Mouse (Mus musculus): Measurements from ENCODE around the gene Kazald1. TPM values are rescaled to one million over a fixed set of nuclear protein-coding genes. Genes with fewer than 3 reads are reported as not detected.

Gene Kazald1
- polyA plus RNA-seq, 1 experiment: 6.1 TPM

DNA sequence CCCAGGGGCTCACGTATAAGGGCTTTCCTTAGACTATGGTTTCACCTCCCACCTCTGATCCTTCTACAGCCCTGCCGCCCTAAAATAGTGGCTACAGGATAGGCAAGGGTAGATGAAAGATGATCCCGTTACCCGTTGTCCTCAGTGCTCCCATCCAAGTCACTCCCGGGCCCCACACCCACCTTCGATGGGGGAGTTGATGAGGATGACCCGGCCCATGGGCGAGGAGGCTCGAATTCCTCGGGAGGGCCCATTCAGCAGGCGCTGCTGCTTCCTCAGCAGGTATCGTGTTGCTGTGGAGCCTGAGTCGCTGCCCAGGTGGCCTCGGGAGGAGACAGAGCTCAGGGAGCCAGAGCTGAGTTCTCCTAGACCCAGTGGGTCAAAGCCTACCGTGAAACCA is 29.8 kb upstream of the Kazald1 start:
- Histone ChIP-seq H3K27ac (ENCODE audit: control insufficient read depth, insufficient read depth, low read depth, low read length) (no peak overlapping the region), H3K4me1 (ENCODE audit: control insufficient read depth, insufficient read depth, low read length) (peaks cover 27% of the 10 kb centered on the region), H3K36me3 (ENCODE audit: control insufficient read depth, insufficient read depth, low read length) (no peaks in the 10 kb centered on the region), H3K4me3 (ENCODE audit: control insufficient read depth, low read depth, low read length) (no peak overlapping the region), H3K27me3 (ENCODE audit: control insufficient read depth, insufficient read depth, low read length) (no peaks in the 10 kb centered on the region)
- no peak for TF ChIP-seq POLR2A (IDR thresholded peaks at IDR 0.05; ENCODE audit: control insufficient read depth, low read depth, low read length)
- TF ChIP-seq CTCF (IDR thresholded peaks at IDR 0.05; ENCODE audit: control insufficient read depth, insufficient read depth, insufficient replicate concordance, low read depth, low read length): no peak

DNA sequence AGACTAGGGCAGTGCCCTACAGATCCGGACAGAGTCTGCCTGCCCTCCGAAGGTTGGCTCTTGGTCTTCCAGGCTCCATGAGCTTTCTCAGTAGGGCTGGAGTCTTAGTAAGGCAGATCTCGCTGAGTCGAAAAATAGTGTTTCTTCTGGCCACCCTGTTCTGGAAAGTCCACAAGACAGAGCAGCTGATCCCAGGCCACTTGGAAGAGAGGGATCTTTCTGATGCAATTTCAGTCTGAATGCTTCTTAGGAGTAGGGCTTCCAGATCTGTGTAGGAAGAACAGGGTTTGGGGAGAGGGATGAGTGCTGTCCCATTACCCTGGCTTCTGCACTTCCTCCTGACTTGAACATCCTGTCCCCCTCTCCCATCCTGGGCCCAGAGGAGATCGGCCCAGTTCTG is 29.4 kb upstream of the Kazald1 start, which contains the start of gene Pdzd7:
Pdzd7 (minus strand) TSS at position 67 of the 400 bp plus-strand sequence.
- Histone ChIP-seq H3K4me3 (ENCODE audit: control insufficient read depth, low read depth, low read length) (peak within 1 kb of the TSS; percentile 79), H3K4me1 (ENCODE audit: control insufficient read depth, insufficient read depth, low read length) (peaks cover 24% of the 10 kb centered on the region), H3K27ac (ENCODE audit: control insufficient read depth, insufficient read depth, low read depth, low read length) (no peak within 1 kb of the TSS), H3K36me3 (ENCODE audit: control insufficient read depth, insufficient read depth, low read length) (no peaks in the 10 kb centered on the region), H3K27me3 (ENCODE audit: control insufficient read depth, insufficient read depth, low read length) (no peaks in the 10 kb centered on the region)
- TF ChIP-seq POLR2A (IDR thresholded peaks at IDR 0.05; ENCODE audit: control insufficient read depth, low read depth, low read length) (no peak), CTCF (IDR thresholded peaks at IDR 0.05; ENCODE audit: control insufficient read depth, insufficient read depth, insufficient replicate concordance, low read depth, low read length) (no peak)

DNA sequence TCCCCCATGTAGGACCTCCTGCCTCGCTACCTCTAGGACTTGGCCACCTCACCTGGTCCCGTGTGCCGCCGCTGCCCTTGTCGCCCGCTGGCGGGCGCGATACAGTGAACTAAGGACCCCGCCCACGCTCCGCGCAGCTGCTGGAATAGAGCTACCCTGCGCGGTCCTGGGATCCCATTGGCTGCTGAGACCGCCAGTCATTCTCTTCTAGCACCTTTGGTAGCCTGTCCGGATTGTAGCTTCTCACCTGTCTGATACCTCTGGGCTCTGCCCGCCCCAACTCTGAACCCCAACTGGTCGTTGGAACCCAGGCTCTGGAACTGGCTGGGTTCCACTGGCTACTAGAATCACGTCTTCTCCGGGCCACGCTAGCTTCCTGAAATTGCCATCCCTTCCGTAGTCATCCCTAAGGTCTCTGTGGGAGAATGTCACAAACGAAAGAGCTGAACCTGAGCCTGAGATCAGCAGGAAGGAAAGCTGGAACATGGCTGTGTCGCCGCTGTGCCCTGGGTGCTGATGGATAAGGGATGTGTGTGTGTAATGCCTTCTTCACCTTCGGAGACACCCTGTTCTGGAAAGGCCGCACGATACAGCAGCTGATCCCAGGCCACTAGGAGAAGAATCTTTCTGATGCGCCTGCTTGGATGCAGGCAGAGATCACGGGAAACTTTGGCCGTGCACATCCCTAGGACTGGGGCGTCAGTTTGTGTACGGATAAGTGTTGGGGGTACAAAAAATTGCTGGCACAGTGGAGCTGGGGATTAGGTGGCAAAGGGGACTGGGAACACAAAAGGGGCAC is 28.3 kb upstream of the Kazald1 start:
- peak overlapping the region; percentile 32; the same call in 1 of the 2 replicates for H3K27ac ChIP-seq (ENCODE audit: control insufficient read depth, insufficient read depth, low read depth, low read length)
- H3K4me1 ChIP-seq (ENCODE audit: control insufficient read depth, insufficient read depth, low read length): peaks cover 24% of the 10 kb centered on the region
- peak overlapping the region; percentile 79 for H3K4me3 ChIP-seq (ENCODE audit: control insufficient read depth, low read depth, low read length)
- H3K36me3 ChIP-seq (ENCODE audit: control insufficient read depth, insufficient read depth, low read length): no peaks in the 10 kb centered on the region
- no peaks in the 10 kb centered on the region for H3K27me3 ChIP-seq (ENCODE audit: control insufficient read depth, insufficient read depth, low read length)
- TF ChIP-seq POLR2A (IDR thresholded peaks at IDR 0.05; ENCODE audit: control insufficient read depth, low read depth, low read length) (no peak), CTCF (IDR thresholded peaks at IDR 0.05; ENCODE audit: control insufficient read depth, insufficient read depth, insufficient replicate concordance, low read depth, low read length) (0 out of 2 replicates have a peak, but pooled peaks have one; percentile 13)

DNA sequence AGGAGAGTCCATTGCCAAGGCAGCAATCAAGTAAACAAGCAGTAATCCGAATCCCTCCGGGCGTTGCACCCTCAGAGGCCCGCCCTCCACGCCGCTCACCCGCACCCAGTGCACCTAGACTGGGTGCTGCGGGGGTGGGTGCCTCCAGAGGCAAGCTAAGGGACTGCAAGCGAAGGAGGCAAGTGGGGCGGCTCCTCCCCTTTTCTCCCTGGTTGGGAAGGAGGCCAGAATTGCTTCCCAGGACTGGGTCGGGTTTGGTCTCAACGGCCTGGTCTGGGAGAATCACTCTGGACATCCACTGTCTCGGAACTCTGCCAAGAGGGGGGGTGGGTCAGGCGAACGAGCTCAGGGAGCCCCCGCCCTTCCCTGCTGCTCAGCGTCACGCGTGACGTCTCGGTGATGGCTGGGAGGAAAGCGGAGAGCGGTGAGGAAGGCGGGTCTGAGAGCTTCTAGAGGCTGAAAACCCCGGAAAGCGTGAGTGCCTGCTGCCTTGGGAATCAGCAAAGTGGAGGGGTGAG is 27.6 kb upstream of the Kazald1 start, which contains the start of gene Sfxn3:
Sfxn3 (plus strand) TSS at position 87 of the 518 bp plus-strand sequence.
- TF ChIP-seq CTCF (IDR thresholded peaks at IDR 0.05; ENCODE audit: control insufficient read depth, insufficient read depth, insufficient replicate concordance, low read depth, low read length) (peak; percentile 39; the same call in 1 of the 2 replicates), POLR2A (IDR thresholded peaks at IDR 0.05; ENCODE audit: control insufficient read depth, low read depth, low read length) (peak; percentile 51; the same call in 1 of the 2 replicates)

DNA sequence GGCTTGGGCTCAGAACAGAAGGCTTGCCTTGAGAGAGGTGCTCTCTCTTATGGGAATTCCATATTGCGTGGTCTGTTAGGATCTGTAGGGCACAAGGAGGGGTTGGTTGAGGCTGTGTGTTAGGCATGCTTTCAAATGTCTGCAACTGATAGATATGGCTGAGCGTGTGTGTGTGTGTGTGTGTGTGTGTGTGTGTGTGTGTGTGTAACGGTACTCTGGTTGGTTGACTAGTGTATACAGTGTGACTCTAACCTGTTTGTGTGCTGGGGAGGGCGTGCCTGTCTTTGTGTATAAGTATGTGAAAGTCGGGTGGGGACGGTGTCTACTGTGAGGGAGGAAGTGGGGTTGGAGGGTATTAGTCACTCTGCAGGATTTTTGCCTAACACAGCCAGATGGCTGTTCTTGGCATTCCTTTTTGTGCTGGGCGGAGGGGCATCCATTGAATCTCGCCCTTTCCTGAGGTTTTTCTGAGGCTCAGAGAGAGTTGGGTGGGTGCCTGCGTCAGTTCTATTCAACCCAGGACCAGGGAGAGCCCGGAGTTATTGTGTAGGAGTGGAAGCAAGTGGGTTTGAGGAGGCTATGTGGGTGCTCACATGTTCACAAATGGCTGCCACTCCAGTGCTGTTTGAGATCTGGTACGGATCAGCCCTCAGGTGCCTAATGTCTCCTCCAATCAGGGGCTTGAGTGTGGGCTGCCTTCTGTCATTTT is 27.0 kb upstream of the Kazald1 start:
- H3K4me1 ChIP-seq (ENCODE audit: control insufficient read depth, insufficient read depth, low read length): peaks cover 24% of the 10 kb centered on the region
- TF ChIP-seq POLR2A (IDR thresholded peaks at IDR 0.05; ENCODE audit: control insufficient read depth, low read depth, low read length): no peak
- TF ChIP-seq CTCF (IDR thresholded peaks at IDR 0.05; ENCODE audit: control insufficient read depth, insufficient read depth, insufficient replicate concordance, low read depth, low read length): no peak
- H3K27me3 ChIP-seq (ENCODE audit: control insufficient read depth, insufficient read depth, low read length): no peaks in the 10 kb centered on the region
- peak overlapping the region; percentile 73 for H3K27ac ChIP-seq (ENCODE audit: control insufficient read depth, insufficient read depth, low read depth, low read length)
- no peaks in the 10 kb centered on the region for H3K36me3 ChIP-seq (ENCODE audit: control insufficient read depth, insufficient read depth, low read length)
- H3K4me3 ChIP-seq (ENCODE audit: control insufficient read depth, low read depth, low read length): peak overlapping the region; percentile 79

More for the DNA sequence above, 27.6 kb upstream of the Kazald1 start, which contains the start of gene Sfxn3:
- Histone ChIP-seq H3K4me1 (ENCODE audit: control insufficient read depth, insufficient read depth, low read length) (peaks cover 24% of the 10 kb centered on the region), H3K4me3 (ENCODE audit: control insufficient read depth, low read depth, low read length) (peak within 1 kb of the TSS; percentile 79), H3K27me3 (ENCODE audit: control insufficient read depth, insufficient read depth, low read length) (no peaks in the 10 kb centered on the region), H3K36me3 (ENCODE audit: control insufficient read depth, insufficient read depth, low read length) (no peaks in the 10 kb centered on the region), H3K27ac (ENCODE audit: control insufficient read depth, insufficient read depth, low read depth, low read length) (peak within 1 kb of the TSS; percentile 73)

DNA sequence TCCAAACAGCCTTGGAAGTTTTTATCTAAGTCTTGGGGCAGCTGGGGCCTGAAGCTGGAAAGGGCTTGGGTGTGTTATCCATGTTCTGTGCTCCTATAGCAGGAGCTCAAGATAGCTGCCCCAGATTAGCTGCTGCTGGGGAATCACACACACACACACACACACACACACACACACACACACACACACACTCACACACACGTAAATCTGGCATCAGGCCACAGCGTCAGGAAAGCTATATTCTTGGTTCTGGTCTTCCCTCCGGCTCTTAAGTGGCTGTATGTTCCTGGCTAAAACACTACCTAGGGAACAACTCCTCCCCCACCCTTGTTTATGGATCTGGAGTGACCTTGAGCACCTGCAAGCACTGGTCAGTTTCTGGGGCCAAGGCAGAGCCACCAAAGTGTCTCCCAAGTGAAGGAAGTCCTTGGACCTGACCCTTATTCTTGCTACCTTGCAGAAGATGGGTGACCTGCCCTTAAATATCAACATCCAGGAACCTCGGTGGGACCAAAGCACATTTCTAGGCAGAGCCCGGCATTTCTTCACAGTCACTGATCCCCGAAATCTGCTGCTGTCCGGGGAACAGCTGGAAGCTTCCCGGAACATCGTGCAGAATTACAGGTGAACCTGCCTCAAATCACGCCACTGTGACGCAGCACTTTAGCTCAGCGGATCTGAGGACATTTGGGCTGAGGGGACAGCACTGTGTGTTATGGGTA is 26.2 kb upstream of the Kazald1 start:
- Histone ChIP-seq H3K36me3 (ENCODE audit: control insufficient read depth, insufficient read depth, low read length) (no peaks in the 10 kb centered on the region), H3K4me1 (ENCODE audit: control insufficient read depth, insufficient read depth, low read length) (peaks cover 24% of the 10 kb centered on the region), H3K27me3 (ENCODE audit: control insufficient read depth, insufficient read depth, low read length) (no peaks in the 10 kb centered on the region), H3K27ac (ENCODE audit: control insufficient read depth, insufficient read depth, low read depth, low read length) (peak overlapping the region; percentile 73), H3K4me3 (ENCODE audit: control insufficient read depth, low read depth, low read length) (no peak overlapping the region; the same call in 1 of the 2 replicates)
- TF ChIP-seq POLR2A (IDR thresholded peaks at IDR 0.05; ENCODE audit: control insufficient read depth, low read depth, low read length) (no peak), CTCF (IDR thresholded peaks at IDR 0.05; ENCODE audit: control insufficient read depth, insufficient read depth, insufficient replicate concordance, low read depth, low read length) (no peak)

Measured in testis, adult 2 months (tissue).